Mouse (Mus musculus) kidney, adult 2 months (tissue): ENCODE data around the gene Dcaf4. TPM values are rescaled to one million over a fixed set of nuclear protein-coding genes. Genes with fewer than 3 reads are reported as not detected.

Experiments
- DNase-seq: peaks from one replicate; pipeline ENCODE4 v3.0.0; 2021
- H3K27ac ChIP-seq: fragments of 200-500 bp; 2 replicates; pipeline ENCODE4 v1.5.1; 2012; ENCODE audit warnings: low read depth, low read length, control low read depth, inconsistent platforms; ENCODE audit not compliant: insufficient read depth
- H3K27me3 ChIP-seq: fragments of 200-500 bp; replicated peaks from 2 replicates; pipeline ENCODE4 v1.6.1; 2012; ENCODE audit warnings: mild to moderate bottlenecking, moderate library complexity, low read length, inconsistent platforms; ENCODE audit not compliant: control insufficient read depth, insufficient read depth
- H3K36me3 ChIP-seq: fragments of 200-500 bp; 2 replicates; pipeline ENCODE4 v1.6.1; 2012; ENCODE audit warnings: mild to moderate bottlenecking, moderate library complexity, low read length, inconsistent platforms; ENCODE audit not compliant: control insufficient read depth, insufficient read depth
- H3K4me1 ChIP-seq: fragments of 200-500 bp; 2 replicates; pipeline ENCODE4 v1.6.1; 2011; ENCODE audit warnings: low read length; ENCODE audit not compliant: control insufficient read depth, insufficient read depth
- H3K4me3 ChIP-seq: fragments of 200-500 bp; 2 replicates; pipeline ENCODE4 v1.5.1; 2011; ENCODE audit warnings: mild to moderate bottlenecking, low read depth, low read length, control low read depth; ENCODE audit not compliant: insufficient read depth
- CTCF ChIP-seq: fragments of 200-500 bp; conservative IDR thresholded peaks from 2 replicates; pipeline ENCODE4 v1.5.1; 2011; ENCODE audit warnings: low read depth, mild to moderate bottlenecking, control low read depth, low read length, moderate library complexity, mixed read lengths; ENCODE audit not compliant: insufficient read depth, insufficient read length
- POLR2A ChIP-seq: fragments of 200-500 bp; IDR thresholded peaks from one replicate; pipeline ENCODE4 v1.6.1; 2011; ENCODE audit warnings: low read depth, low read length, control low read depth
- WGBS: fragments of 180-500 bp; shearing (Covaris S2); methylation state at CpG from one replicate; pipeline ENCODE4 v1.1.7; 2018; 5-methylcytosine and 5-hydroxymethylcytosine counted together
- polyA plus RNA-seq: library from polyadenylated mRNA; depleted of rRNA; stranded (reverse); fragments of >200 nt; gene quantifications from 2 replicates; pipeline ENCODE4 v1.2.3, GENCODE M21; 2012; rRNA removed

Gene Dcaf4
- polyA plus RNA-seq, 1 experiment: 11.2 TPM

- Histone ChIP-seq H3K36me3 (no peaks in the 10 kb centered on the region; the same call in 1 of the 2 replicates), H3K27me3 (no peaks in the 10 kb centered on the region), H3K27ac (peak overlapping the region; percentile 76), H3K4me1 (peaks cover 19% of the 10 kb centered on the region), H3K4me3 (no peak overlapping the region)
- peak; percentile 79 for DNase-seq
- 65% methylated on average over 3 of the region's 3 CpGs for WGBS
- TF ChIP-seq POLR2A: no peak
- TF ChIP-seq CTCF: no peak
Measured at GRCm38 (mm10) chr12:83580283-83580682, 60.0 kb downstream of the Dcaf4 start.

DNA sequence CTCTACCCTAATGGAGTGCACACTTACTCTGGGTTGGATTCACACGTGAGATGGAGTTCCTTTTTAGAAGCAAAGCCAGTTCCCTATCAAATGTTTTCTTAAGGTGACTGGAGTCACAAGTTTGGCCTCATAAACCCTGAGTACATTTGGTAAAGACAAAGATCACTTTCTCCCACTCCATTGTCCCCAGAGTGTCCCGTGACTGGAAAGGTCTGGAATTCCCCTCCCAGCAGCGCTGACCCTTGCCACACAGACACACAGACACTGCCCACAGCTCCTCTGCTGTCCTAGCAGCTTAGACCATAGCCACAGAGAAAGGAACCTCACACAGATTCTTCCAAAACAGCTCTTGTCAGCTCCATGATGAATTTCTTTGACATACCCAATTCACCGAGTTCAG, 61.8 kb downstream of the Dcaf4 start:
- no peak overlapping the region for H3K4me3 ChIP-seq
- 31% methylated on average over 4 of the region's 4 CpGs for WGBS
- peak overlapping the region; percentile 7; the same call in 1 of the 2 replicates for H3K27ac ChIP-seq
- no peak for TF ChIP-seq CTCF
- TF ChIP-seq POLR2A: no peak
- H3K36me3 ChIP-seq: no peaks in the 10 kb centered on the region; the same call in 1 of the 2 replicates
- peaks cover 19% of the 10 kb centered on the region for H3K4me1 ChIP-seq
- DNase-seq: peak; percentile 71
- H3K27me3 ChIP-seq: no peaks in the 10 kb centered on the region

- H3K4me3 ChIP-seq: no peak overlapping the region
- WGBS: 96% methylated on average over 4 of the region's 4 CpGs
- no peak for DNase-seq
- TF ChIP-seq CTCF: no peak
- no peak for TF ChIP-seq POLR2A
- peaks cover 19% of the 10 kb centered on the region for H3K4me1 ChIP-seq
- peak overlapping the region; percentile 7; the same call in 1 of the 2 replicates for H3K27ac ChIP-seq
- H3K36me3 ChIP-seq: no peaks in the 10 kb centered on the region; the same call in 1 of the 2 replicates
- no peaks in the 10 kb centered on the region for H3K27me3 ChIP-seq
Measured at GRCm38 (mm10) chr12:83582747-83583146, 62.5 kb downstream of the Dcaf4 start.

GRCm38 (mm10) chr12:83586628-83587027, 66.4 kb downstream of the Dcaf4 start:
- Histone ChIP-seq H3K4me1 (peaks cover 9% of the 10 kb centered on the region), H3K36me3 (no peaks in the 10 kb centered on the region; the same call in 1 of the 2 replicates), H3K4me3 (no peak overlapping the region), H3K27me3 (no peaks in the 10 kb centered on the region), H3K27ac (no peak overlapping the region)
- WGBS: 74% methylated on average over 5 of the region's 5 CpGs
- TF ChIP-seq POLR2A: no peak
- TF ChIP-seq CTCF: no peak
- peak; percentile 51 for DNase-seq

Other genes with a start within 250 kb of the Dcaf4 start
- gene Dpf3, start 32.8 kb upstream of the Dcaf4 start, polyA plus RNA-seq: 4.0 TPM in 2 replicates
- gene Zfyve1, start 76.8 kb downstream of the Dcaf4 start, polyA plus RNA-seq: 29.0 and 32.0 TPM in 2 replicates
- 17.9 and 21.2 TPM in 2 replicates for gene Rbm25, start 110.8 kb downstream of the Dcaf4 start, polyA plus RNA-seq
- 32.7 and 39.0 TPM in 2 replicates for gene Psen1, start 167.7 kb downstream of the Dcaf4 start, polyA plus RNA-seq
- gene Papln, start 243.2 kb downstream of the Dcaf4 start, polyA plus RNA-seq: 2.4 and 3.0 TPM in 2 replicates